Mouse (Mus musculus) c-Kit-positive CD71-positive TER-119-negative erythroid progenitor cells, embryonic 14.5 days (primary cell): ENCODE measurements around the gene Ralgps1.

Source experiments
- DNase-seq: peaks from one replicate; pipeline ENCODE4 v3.0.0-alpha.2; 2013; ENCODE audit warnings: low read depth

Ralgps1 gene

GRCm38 (mm10) chr2:33279758-33280157 lies 91.5 kb downstream of the Ralgps1 start:
- no peak for DNase-seq

- DNase-seq, result no peak
Observed at GRCm38 (mm10) chr2:33274719-33275490, 96.4 kb downstream of the Ralgps1 start.

GRCm38 (mm10) chr2:33272665-33273439 lies 98.4 kb downstream of the Ralgps1 start:
- DNase-seq, result no peak

GRCm38 (mm10) chr2:33271511-33271910 lies 99.8 kb downstream of the Ralgps1 start:
- no peak for DNase-seq

GRCm38 (mm10) chr2:33270569-33270968 lies 100.7 kb downstream of the Ralgps1 start:
- no peak for DNase-seq

GRCm38 (mm10) chr2:33269132-33269493 lies 102.2 kb downstream of the Ralgps1 start:
- no peak for DNase-seq

GRCm38 (mm10) chr2:33268384-33269131 lies 102.7 kb downstream of the Ralgps1 start:
- DNase-seq, result no peak

- no peak for DNase-seq
Observed at GRCm38 (mm10) chr2:33267075-33267474, 104.2 kb downstream of the Ralgps1 start.

GRCm38 (mm10) chr2:33265793-33266192 lies 105.5 kb downstream of the Ralgps1 start:
- no peak for DNase-seq

GRCm38 (mm10) chr2:33261475-33261874 lies 109.8 kb downstream of the Ralgps1 start:
- DNase-seq, result no peak

GRCm38 (mm10) chr2:33260772-33261171 lies 110.5 kb downstream of the Ralgps1 start:
- no peak for DNase-seq

- peak; percentile 57 for DNase-seq
Observed at GRCm38 (mm10) chr2:33256769-33257537, 114.3 kb downstream of the Ralgps1 start.

GRCm38 (mm10) chr2:33254318-33254985 lies 116.8 kb downstream of the Ralgps1 start:
- DNase-seq, result no peak

- no peak for DNase-seq
Observed at GRCm38 (mm10) chr2:33253572-33254190, 117.6 kb downstream of the Ralgps1 start.

- no peak for DNase-seq
Observed at GRCm38 (mm10) chr2:33252751-33253150, 118.5 kb downstream of the Ralgps1 start.

- DNase-seq, result no peak
Observed at GRCm38 (mm10) chr2:33249922-33250633, 121.2 kb downstream of the Ralgps1 start.

GRCm38 (mm10) chr2:33248549-33248948 lies 122.7 kb downstream of the Ralgps1 start:
- DNase-seq, result no peak

- no peak for DNase-seq
Observed at GRCm38 (mm10) chr2:33246841-33247240, 124.4 kb downstream of the Ralgps1 start.

- no peak for DNase-seq
Observed at GRCm38 (mm10) chr2:33245350-33245749, 125.9 kb downstream of the Ralgps1 start.

GRCm38 (mm10) chr2:33244880-33245279 lies 126.4 kb downstream of the Ralgps1 start:
- DNase-seq, result no peak
